8 mouse cellular contexts compared by ENCODE assay signal in genomic region chr3:89421002-89421774, GRCm38 (mm10). TPM values are rescaled to one million over a fixed set of nuclear protein-coding genes. Genes with fewer than 3 reads are reported as not detected.
DNase-seq lines count a peak whose midpoint lies in the region; ATAC-seq and TF ChIP-seq lines count a peak whose summit lies in the region.

No protein-coding gene starts in this region.

- H3K9ac ChIP-seq in hindbrain, embryonic 15.5 days, result peak overlapping the region; percentile 50

- H3K4me2 ChIP-seq in hindbrain, embryonic 15.5 days, result peak overlapping the region; percentile 58

- H3K4me3 ChIP-seq in cortical plate, adult 2 months (ENCODE audit: insufficient read depth, low read length), result peak overlapping the region; percentile 22; the same call in 1 of the 2 replicates
- H3K4me3 ChIP-seq in gastrocnemius, adult 2 months, result peak overlapping the region; percentile 67
- peak overlapping the region; percentile 34 for H3K4me3 ChIP-seq in hindbrain, embryonic 15.5 days
- H3K4me3 ChIP-seq in macrophage (ENCODE audit: inconsistent target), result no peak overlapping the region; the same call in 1 of the 2 replicates
- no peak overlapping the region for H3K4me3 ChIP-seq in thymus, adult 2 months (ENCODE audit: control insufficient read depth, insufficient read depth, low read length)

- WGBS in hindbrain, embryonic 15.5 days, result 3% methylated on average over 11 of the region's 11 CpGs
- WGBS in macrophage (ENCODE audit: missing documents), result 18% methylated on average over 9 of the region's 11 CpGs
- WGBS in thymus, adult 2 months, result 62% methylated on average over 11 of the region's 11 CpGs

- no peaks in the 10 kb centered on the region for H3K36me3 ChIP-seq in hindbrain, embryonic 15.5 days
- H3K36me3 ChIP-seq in macrophage (ENCODE audit: inconsistent target), result peaks cover 25% of the 10 kb centered on the region
- peaks cover 18% of the 10 kb centered on the region for H3K36me3 ChIP-seq in thymus, adult 2 months (ENCODE audit: control insufficient read depth, insufficient read depth, low read length)

- no peak for TF ChIP-seq CTCF in cortical plate, adult 2 months (IDR thresholded peaks at IDR 0.05; ENCODE audit: extremely low read depth, insufficient read depth, low read length)
- TF ChIP-seq CTCF in gastrocnemius, adult 2 months (IDR thresholded peaks at IDR 0.05), result no peak
- no peak for TF ChIP-seq CTCF in thymus, adult 2 months (IDR thresholded peaks at IDR 0.05; ENCODE audit: borderline replicate concordance, control insufficient read depth, extremely low read depth, insufficient read depth, low read length, poor library complexity)

- intact Hi-C loops in gastrocnemius, adult 2 months (cut with DNase I), result no loop called here

- peak; percentile 35; the same call in 1 of the 2 replicates for ATAC-seq in hindbrain, embryonic 15.5 days (ENCODE audit: low FRiP score, low read depth)

- H3K27ac ChIP-seq in cortical plate, adult 2 months (ENCODE audit: insufficient read depth, low read length), result 0 out of 2 replicates have a peak overlapping the region, but pooled peaks have one; percentile 14
- peak overlapping the region; percentile 94 for H3K27ac ChIP-seq in gastrocnemius, adult 2 months
- peak overlapping the region; percentile 31 for H3K27ac ChIP-seq in hindbrain, embryonic 15.5 days (replicated peaks)
- H3K27ac ChIP-seq in macrophage, result peak overlapping the region; percentile 33
- no peak overlapping the region for H3K27ac ChIP-seq in thymus, adult 2 months (ENCODE audit: control insufficient read depth, insufficient read depth, low read length)

- DNase-seq in adipocyte (ENCODE audit: low spot score), result peak; percentile 98
- peak; percentile 90 for DNase-seq in gastrocnemius, adult 2 months
- peak; percentile 53 to 79 for DNase-seq in left cerebral cortex, adult 9 months (ENCODE audit: low spot score in 2 of 2)
- peak; percentile 82 to 84 for DNase-seq in right cerebral cortex, postnatal 10 days (ENCODE audit: low spot score in 2 of 2)
- DNase-seq in thymus, adult 2 months, result no peak

- H3K79me2 ChIP-seq in macrophage (ENCODE audit: inconsistent target), result peaks cover 74% of the 10 kb centered on the region

- peaks cover 3% of the 10 kb centered on the region; the same call in 1 of the 2 replicates for H3K4me1 ChIP-seq in cortical plate, adult 2 months (ENCODE audit: control insufficient read depth, insufficient read depth, low read length)
- peaks cover 40% of the 10 kb centered on the region for H3K4me1 ChIP-seq in hindbrain, embryonic 15.5 days (replicated peaks)
- peaks cover 9% of the 10 kb centered on the region for H3K4me1 ChIP-seq in thymus, adult 2 months (replicated peaks; ENCODE audit: control insufficient read depth, insufficient read depth, low read length)

- peak; percentile 98 for TF ChIP-seq POLR2A in cortical plate, adult 2 months (IDR thresholded peaks at IDR 0.05; ENCODE audit: extremely low read depth, insufficient read depth, low read length)
- no peak for TF ChIP-seq POLR2A in thymus, adult 2 months (IDR thresholded peaks at IDR 0.05; ENCODE audit: control insufficient read depth, extremely low read depth, insufficient read depth, low read length, poor library complexity)

- no peaks in the 10 kb centered on the region for H3K9me3 ChIP-seq in hindbrain, embryonic 15.5 days

- no peaks in the 10 kb centered on the region for H3K27me3 ChIP-seq in hindbrain, embryonic 15.5 days
- no peaks in the 10 kb centered on the region for H3K27me3 ChIP-seq in thymus, adult 2 months (ENCODE audit: control insufficient read depth, insufficient read depth, low read length)

RNA-seq across cellular contexts. Expression of gene Shc1, which starts 2.9 kb away (rescaled TPM):
- 17.5 and 18.0 TPM in 2 replicates for polyA plus RNA-seq in cortical plate, adult 2 months (2012; rRNA removed)
- 10 to 100 TPM; 15.0 to 17.2 TPM for total RNA-seq in gastrocnemius, adult 2 months (2021)
- 20.0 and 21.8 TPM in 2 replicates for polyA plus RNA-seq in hindbrain, embryonic 15.5 days (2015; fragmentation: Nextera tagmentation; extraction: Ambion mirVana)
- total RNA-seq in macrophage (2018; cell fraction: chromatin; rRNA removed), result 10 to 100 TPM; 48.7 to 87.6 (median 68.7) TPM
- total RNA-seq in macrophage (2018; cell fraction: cytosol; rRNA removed), result 10 to 100 TPM; 33.2 to 42.6 (median 38.5) TPM
- total RNA-seq in macrophage (2018; cell fraction: nucleus; rRNA removed), result 10 to 100 TPM; 43.0 to 71.0 (median 53.3) TPM
- 32.7 to 33.3 TPM (median 32.9 TPM) in 3 replicates for polyA plus RNA-seq in macrophage (2018)
- 89.9 and 92.1 TPM in 2 replicates for polyA plus RNA-seq in thymus, adult 2 months (2012; rRNA removed)

RNA-seq across cellular contexts. Expression of gene Cks1b, which starts 3.0 kb away (rescaled TPM):
- 5.2 and 5.4 TPM in 2 replicates for polyA plus RNA-seq in cortical plate, adult 2 months (2012; rRNA removed)
- 1 to 10 TPM; 1.8 to 2.5 TPM for total RNA-seq in gastrocnemius, adult 2 months (2021)
- polyA plus RNA-seq in hindbrain, embryonic 15.5 days (2015; fragmentation: Nextera tagmentation; extraction: Ambion mirVana), result 95.9 and 110 TPM in 2 replicates
- 10 to 100 TPM in 1 of 26 experiments, 1 to 10 TPM in 4, under 1 TPM in 1, not detected in 20; 0.84 to 11.0 (median 1.2) TPM for total RNA-seq in macrophage (2018; cell fraction: chromatin; rRNA removed)
- total RNA-seq in macrophage (2018; cell fraction: cytosol; rRNA removed), result 10 to 100 TPM in 2 of 26 experiments, 1 to 10 TPM in 24; 3.7 to 12.0 (median 7.7) TPM
- total RNA-seq in macrophage (2018; cell fraction: nucleus; rRNA removed), result 1 to 10 TPM in 25 of 26 experiments, not detected in 1; 1.2 to 8.0 (median 2.1) TPM
- polyA plus RNA-seq in macrophage (2018), result 6.1 to 27.6 TPM (median 13.1 TPM) in 3 replicates
- 104 TPM in 2 replicates for polyA plus RNA-seq in thymus, adult 2 months (2012; rRNA removed)

RNA-seq across cellular contexts. Expression of gene Pygo2, which starts 8.8 kb away (rescaled TPM):
- 43.4 and 47.2 TPM in 2 replicates for polyA plus RNA-seq in cortical plate, adult 2 months (2012; rRNA removed)
- 10 to 100 TPM in 1 of 2 experiments, 1 to 10 TPM in 1; 9.5 to 10.1 TPM for total RNA-seq in gastrocnemius, adult 2 months (2021)
- polyA plus RNA-seq in hindbrain, embryonic 15.5 days (2015; fragmentation: Nextera tagmentation; extraction: Ambion mirVana), result 43.1 and 45.8 TPM in 2 replicates
- total RNA-seq in macrophage (2018; cell fraction: chromatin; rRNA removed), result 10 to 100 TPM in 20 of 26 experiments, 1 to 10 TPM in 6; 4.4 to 47.1 (median 15.0) TPM
- total RNA-seq in macrophage (2018; cell fraction: cytosol; rRNA removed), result 10 to 100 TPM; 10.7 to 26.7 (median 19.6) TPM
- 10 to 100 TPM in 24 of 26 experiments, 1 to 10 TPM in 2; 8.7 to 39.2 (median 17.9) TPM for total RNA-seq in macrophage (2018; cell fraction: nucleus; rRNA removed)
- polyA plus RNA-seq in macrophage (2018), result 7.7 to 18.5 TPM (median 16.4 TPM) in 3 replicates
- 82.3 and 133 TPM in 2 replicates for polyA plus RNA-seq in thymus, adult 2 months (2012; rRNA removed)

RNA-seq across cellular contexts. Expression of gene Flad1, which starts 9.5 kb away (rescaled TPM):
- polyA plus RNA-seq in cortical plate, adult 2 months (2012; rRNA removed), result 45.4 and 48.7 TPM in 2 replicates
- 10 to 100 TPM; 40.8 to 56.4 TPM for total RNA-seq in gastrocnemius, adult 2 months (2021)
- polyA plus RNA-seq in hindbrain, embryonic 15.5 days (2015; fragmentation: Nextera tagmentation; extraction: Ambion mirVana), result 33.3 and 34.9 TPM in 2 replicates
- total RNA-seq in macrophage (2018; cell fraction: chromatin; rRNA removed), result 10 to 100 TPM; 14.7 to 55.7 (median 35.5) TPM
- total RNA-seq in macrophage (2018; cell fraction: cytosol; rRNA removed), result 10 to 100 TPM; 12.4 to 27.6 (median 19.2) TPM
- 10 to 100 TPM; 11.5 to 47.7 (median 28.4) TPM for total RNA-seq in macrophage (2018; cell fraction: nucleus; rRNA removed)
- polyA plus RNA-seq in macrophage (2018), result 11.3 to 17.1 TPM (median 16.4 TPM) in 3 replicates
- 57.0 and 58.3 TPM in 2 replicates for polyA plus RNA-seq in thymus, adult 2 months (2012; rRNA removed)

RNA-seq across cellular contexts. Expression of gene Pbxip1, which starts 15.3 kb away (rescaled TPM):
- 38.0 and 39.9 TPM in 2 replicates for polyA plus RNA-seq in cortical plate, adult 2 months (2012; rRNA removed)
- 100 to 1,000 TPM; 202 to 227 TPM for total RNA-seq in gastrocnemius, adult 2 months (2021)
- polyA plus RNA-seq in hindbrain, embryonic 15.5 days (2015; fragmentation: Nextera tagmentation; extraction: Ambion mirVana), result 18.1 and 20.4 TPM in 2 replicates
- 10 to 100 TPM in 12 of 26 experiments, 1 to 10 TPM in 14; 2.4 to 38.0 (median 9.6) TPM for total RNA-seq in macrophage (2018; cell fraction: chromatin; rRNA removed)
- total RNA-seq in macrophage (2018; cell fraction: cytosol; rRNA removed), result 10 to 100 TPM in 13 of 26 experiments, 1 to 10 TPM in 13; 4.4 to 31.6 (median 10.6) TPM
- 10 to 100 TPM in 17 of 26 experiments, 1 to 10 TPM in 9; 4.8 to 57.4 (median 22.0) TPM for total RNA-seq in macrophage (2018; cell fraction: nucleus; rRNA removed)
- polyA plus RNA-seq in macrophage (2018), result 5.3 to 6.8 TPM (median 5.4 TPM) in 3 replicates
- polyA plus RNA-seq in thymus, adult 2 months (2012; rRNA removed), result 36.5 and 41.6 TPM in 2 replicates

Comparison
In these comparisons a context has a peak if more than half of its experiments do, and no peak if none do; other contexts are left out.
1. H3K4me3 ChIP-seq: peak in cortical plate, adult 2 months (single experiment), gastrocnemius, adult 2 months (single experiment) and hindbrain, embryonic 15.5 days (single experiment); none in macrophage (single experiment) and thymus, adult 2 months (single experiment).